Mouse (Mus musculus) bone marrow macrophage, adult 2 months (primary cell): ENCODE measurements around the gene Igf1. TPM values are rescaled to one million over a fixed set of nuclear protein-coding genes. Genes with fewer than 3 reads are reported as not detected.

Experiments
- H3K27ac ChIP-seq: 2 replicates; pipeline ENCODE4 v1.5.1; 2012; ENCODE audit warnings: low read depth, low read length; ENCODE audit not compliant: insufficient read depth
- H3K4me1 ChIP-seq: 2 replicates; pipeline ENCODE4 v1.6.1; 2012; ENCODE audit warnings: low read length; ENCODE audit not compliant: control insufficient read depth, insufficient read depth
- H3K4me3 ChIP-seq: 2 replicates; pipeline ENCODE4 v1.5.1; 2012; ENCODE audit warnings: mild to moderate bottlenecking, low read length, moderate library complexity; ENCODE audit not compliant: insufficient read depth
- CTCF ChIP-seq: IDR thresholded peaks from 2 replicates; pipeline ENCODE4 v1.5.1; 2012; ENCODE audit warnings: low read depth, mild to moderate bottlenecking, low read length, moderate library complexity
- POLR2A ChIP-seq: IDR thresholded peaks from 2 replicates; pipeline ENCODE4 v1.6.1; 2012; ENCODE audit warnings: mild to moderate bottlenecking, low read depth, low read length, borderline replicate concordance
- polyA plus RNA-seq: library from polyadenylated mRNA; stranded (reverse); fragments of >200 nt; gene quantifications from 2 replicates; pipeline ENCODE4 v1.2.4, GENCODE M21; 2012; ENCODE audit not compliant: missing spikeins, insufficient read depth, insufficient read length

Gene Igf1
- polyA plus RNA-seq, 1 experiment = 1,121 TPM

DNA sequence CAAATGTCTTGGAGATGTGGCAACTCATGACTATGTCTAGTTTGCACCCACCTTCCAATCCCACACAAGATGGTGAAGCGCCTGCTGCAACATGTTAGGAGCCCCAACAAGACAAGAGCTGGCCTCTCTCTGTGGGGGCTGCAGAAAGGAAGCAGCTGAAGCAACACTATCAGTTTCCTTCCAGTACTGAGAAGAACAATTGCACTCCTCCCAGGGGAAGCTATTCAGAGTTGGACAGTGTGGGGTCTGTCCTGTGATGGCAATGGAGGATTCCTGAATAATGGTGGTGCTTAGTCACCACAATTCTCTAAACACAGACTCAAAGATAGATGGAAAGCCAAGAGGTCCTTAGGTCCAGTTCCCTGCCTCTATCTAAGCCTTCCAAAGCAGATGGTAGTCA is 35.2 kb downstream of the Igf1 start:
- Histone ChIP-seq H3K4me1 (peaks cover 9% of the 10 kb centered on the region), H3K27ac (no peak overlapping the region), H3K4me3 (no peak overlapping the region)
- TF ChIP-seq POLR2A (no peak), CTCF (no peak)

DNA sequence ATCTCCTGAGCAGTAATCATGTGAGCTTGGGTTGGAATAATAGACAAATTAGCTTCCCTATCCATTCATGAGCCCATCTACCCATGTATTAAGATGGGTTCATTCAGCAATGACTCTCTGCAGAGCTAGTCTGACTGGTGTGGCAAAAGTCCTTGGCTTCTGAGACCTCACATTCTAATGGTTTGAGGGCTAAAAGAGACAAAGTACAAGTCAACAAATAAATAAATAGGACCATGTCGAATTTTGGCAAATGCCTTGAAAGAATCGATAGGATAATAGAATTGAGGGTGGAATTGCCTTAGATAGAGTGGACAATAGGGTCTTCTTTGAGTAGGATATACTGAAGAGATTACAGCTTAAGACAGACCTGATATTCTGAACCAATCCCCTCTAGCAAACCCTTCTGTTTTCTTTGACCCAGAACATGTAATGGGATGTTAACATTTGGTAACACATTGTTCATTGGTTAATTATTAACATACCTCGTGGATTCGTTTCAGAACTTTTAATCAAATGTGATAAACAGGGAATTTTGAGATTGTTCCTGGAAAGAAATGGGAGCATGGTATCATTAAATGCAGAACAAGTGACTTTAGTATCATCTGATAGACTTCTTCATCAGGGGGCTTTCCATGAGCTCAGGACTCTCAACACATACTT is 36.5 kb downstream of the Igf1 start:
- H3K27ac ChIP-seq = no peak overlapping the region
- TF ChIP-seq CTCF = no peak
- TF ChIP-seq POLR2A = no peak
- no peak overlapping the region for H3K4me3 ChIP-seq
- peaks cover 6% of the 10 kb centered on the region for H3K4me1 ChIP-seq

DNA sequence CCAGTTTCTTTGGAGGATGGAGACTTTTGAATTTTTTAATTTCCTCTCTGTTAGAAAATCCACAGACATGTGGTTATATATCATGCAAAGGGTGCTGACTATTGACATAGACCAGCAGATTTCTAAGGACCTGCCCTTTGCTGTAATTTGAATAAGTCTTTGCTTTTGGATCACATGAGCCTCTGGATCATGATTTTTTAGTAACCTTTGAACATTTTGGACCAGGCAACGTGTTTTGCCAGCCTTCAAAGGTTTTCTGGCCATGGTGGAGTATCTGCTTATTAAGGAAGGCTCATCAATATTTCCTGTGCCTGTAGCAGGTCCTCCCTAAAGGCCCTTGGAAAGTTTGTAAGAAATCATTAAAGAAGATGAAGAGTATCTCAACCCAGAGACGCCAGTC is 37.3 kb downstream of the Igf1 start:
- Histone ChIP-seq H3K4me3 (no peak overlapping the region), H3K4me1 (0 out of 2 replicates have a peak, but pooled peaks cover 3% of the 10 kb centered on the region), H3K27ac (no peak overlapping the region)
- no peak for TF ChIP-seq CTCF
- TF ChIP-seq POLR2A = no peak

DNA sequence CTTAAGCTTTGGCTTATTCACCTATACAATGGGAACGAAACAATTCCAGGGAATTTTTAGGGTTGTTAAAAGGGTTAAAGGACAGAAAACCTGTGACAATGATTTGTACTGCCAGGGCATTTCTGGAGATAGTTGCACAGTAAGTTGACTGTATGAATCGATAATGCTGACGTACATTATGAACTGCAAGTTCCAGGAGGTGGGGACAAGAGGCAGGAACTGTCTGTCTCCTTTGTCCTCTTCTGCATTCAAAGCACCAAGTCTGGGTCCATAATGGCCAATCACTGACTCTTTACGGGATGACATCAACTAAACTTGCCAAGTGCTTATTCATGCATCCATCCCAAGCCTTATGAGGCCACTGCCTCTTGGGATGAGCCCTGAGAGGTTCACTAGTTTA is 39.3 kb downstream of the Igf1 start:
- no peak for TF ChIP-seq CTCF
- TF ChIP-seq POLR2A = no peak
- no peak overlapping the region for H3K27ac ChIP-seq
- no peak overlapping the region for H3K4me3 ChIP-seq
- H3K4me1 ChIP-seq = 0 out of 2 replicates have a peak, but pooled peaks cover 3% of the 10 kb centered on the region

DNA sequence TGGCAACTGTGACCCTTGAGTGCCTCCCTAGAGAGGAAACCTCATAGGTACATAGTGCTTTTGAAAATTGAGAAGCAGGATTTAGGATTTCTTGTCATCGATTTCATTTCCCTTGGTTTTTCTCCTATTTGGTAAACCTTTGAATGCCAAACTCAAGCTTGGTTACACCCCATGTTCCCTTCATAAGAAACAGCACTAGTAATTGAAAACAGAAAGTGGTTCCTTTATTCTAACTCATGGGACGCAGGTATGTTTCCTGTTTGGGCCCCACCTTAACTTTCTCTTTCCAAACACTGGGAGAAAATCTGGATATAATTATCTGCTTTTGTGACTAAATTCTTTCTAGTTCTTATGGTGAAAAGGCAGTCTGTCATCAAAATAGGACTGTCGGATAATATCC is 40.8 kb downstream of the Igf1 start:
- TF ChIP-seq CTCF = no peak
- no peak for TF ChIP-seq POLR2A
- H3K4me1 ChIP-seq = no peaks in the 10 kb centered on the region
- H3K27ac ChIP-seq = no peak overlapping the region

DNA sequence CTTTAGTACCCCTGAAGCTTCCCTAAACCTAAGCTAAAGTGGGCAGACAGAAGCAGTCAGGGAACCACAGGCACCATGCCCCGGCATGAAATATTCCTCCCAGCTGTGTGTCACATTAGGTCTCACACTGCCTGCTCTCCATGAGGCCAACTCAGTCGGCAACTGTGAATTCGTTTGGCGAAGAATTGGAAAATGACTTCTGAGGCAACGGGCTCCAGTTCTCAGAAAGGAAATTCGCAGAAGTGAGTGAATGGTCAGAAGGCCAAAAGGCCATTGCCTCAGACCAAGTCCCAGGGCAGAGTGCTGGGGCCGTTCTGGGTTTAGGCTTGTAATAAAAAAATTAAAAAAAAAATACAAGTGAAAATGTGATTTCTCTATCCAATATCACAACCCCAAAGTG is 43.9 kb downstream of the Igf1 start:
- H3K4me3 ChIP-seq = no peak overlapping the region
- TF ChIP-seq CTCF (no peak), POLR2A (no peak)
- no peak overlapping the region for H3K27ac ChIP-seq
- H3K4me1 ChIP-seq = peaks cover 3% of the 10 kb centered on the region; the same call in 1 of the 2 replicates

More for the DNA sequence above, 40.8 kb downstream of the Igf1 start:
- no peak overlapping the region for H3K4me3 ChIP-seq

DNA sequence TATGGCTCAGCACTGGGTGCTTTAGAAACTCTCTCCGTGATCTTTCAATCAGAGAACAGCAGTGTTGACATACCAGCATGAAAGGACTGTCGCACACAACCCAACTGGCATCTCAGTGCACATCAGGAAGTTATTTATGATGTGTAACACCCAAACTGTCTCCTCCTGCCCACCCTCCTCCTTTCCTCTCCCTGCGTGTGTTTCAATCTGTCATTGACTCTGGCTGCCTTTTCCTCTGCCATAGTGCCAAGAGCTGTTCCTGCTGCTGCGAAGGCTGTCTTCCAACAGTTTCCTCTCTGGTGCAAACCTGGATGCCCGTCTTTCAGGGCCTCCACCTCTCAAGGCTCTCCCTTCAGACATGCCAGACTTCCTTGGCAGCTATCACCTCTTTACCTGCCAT is 46.3 kb downstream of the Igf1 start:
- no peak overlapping the region for H3K4me3 ChIP-seq
- H3K4me1 ChIP-seq = peaks cover 8% of the 10 kb centered on the region
- TF ChIP-seq CTCF = no peak
- TF ChIP-seq POLR2A = no peak
- no peak overlapping the region for H3K27ac ChIP-seq

DNA sequence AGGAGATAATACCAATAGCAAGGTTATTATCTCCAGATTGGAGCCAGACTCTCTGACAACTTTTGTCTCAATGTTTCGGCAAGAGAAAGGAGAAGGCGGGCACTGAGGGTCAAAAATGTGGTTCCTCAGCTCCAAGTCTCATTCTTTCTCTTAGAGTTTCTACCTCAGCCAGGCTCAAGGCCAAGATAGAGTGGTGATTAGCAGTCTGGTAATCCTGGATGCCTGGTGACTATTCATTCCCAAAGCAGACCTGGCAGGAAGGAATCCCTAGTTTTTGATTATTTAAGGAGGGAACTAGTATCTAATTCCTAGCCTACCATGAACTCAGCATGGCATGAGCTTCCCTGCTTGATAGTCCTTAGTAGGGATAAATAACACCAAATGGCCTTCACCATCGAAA is 47.0 kb downstream of the Igf1 start:
- no peak overlapping the region for H3K4me3 ChIP-seq
- no peak overlapping the region for H3K27ac ChIP-seq
- no peak for TF ChIP-seq POLR2A
- no peak for TF ChIP-seq CTCF
- H3K4me1 ChIP-seq = peaks cover 10% of the 10 kb centered on the region

DNA sequence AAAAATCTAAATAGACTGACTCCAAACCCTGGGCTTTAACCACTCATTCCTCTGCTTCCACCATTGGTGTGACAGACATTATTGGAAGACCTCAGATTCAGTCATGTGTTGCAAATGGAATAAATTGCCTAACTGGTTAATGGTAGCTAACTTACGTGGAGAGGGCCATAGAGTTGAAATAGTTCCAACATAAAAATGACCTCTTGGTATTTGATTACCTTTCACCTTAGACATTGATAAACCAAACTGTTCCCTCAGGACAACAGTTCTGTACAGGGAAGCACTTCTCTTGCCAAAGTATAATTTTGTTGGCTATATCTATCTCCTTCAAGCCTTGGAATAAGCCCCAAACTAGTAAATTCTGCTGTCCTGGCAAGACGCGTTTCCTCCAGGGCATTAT is 48.1 kb downstream of the Igf1 start:
- H3K4me3 ChIP-seq = no peak overlapping the region
- no peak overlapping the region for H3K27ac ChIP-seq
- peaks cover 10% of the 10 kb centered on the region for H3K4me1 ChIP-seq
- TF ChIP-seq POLR2A = no peak
- TF ChIP-seq CTCF = no peak

DNA sequence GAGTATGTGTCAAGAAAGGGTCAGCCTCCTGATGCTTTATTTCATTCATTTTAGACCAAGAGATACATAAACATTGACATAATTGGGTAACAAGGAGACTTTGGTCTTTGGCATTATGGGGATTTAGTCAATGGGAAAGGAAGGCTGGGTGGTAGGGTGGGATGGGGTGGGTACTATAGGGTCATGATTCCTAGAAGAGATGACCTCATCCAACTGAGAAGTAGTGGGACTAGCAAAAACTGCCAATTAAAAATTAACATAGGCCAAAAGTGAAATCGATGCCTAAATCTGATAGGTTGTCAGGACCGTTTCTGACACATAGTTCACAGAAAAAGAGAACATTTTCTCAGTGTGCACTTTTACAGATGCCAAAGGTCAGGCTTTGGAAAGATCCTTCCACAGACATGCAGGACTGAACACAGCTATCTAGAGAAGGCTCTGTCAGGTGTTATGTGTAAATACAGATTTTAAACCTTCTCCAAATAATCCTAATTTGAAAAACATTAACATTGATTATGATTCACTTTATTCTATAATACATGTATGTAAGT is 48.8 kb downstream of the Igf1 start:
- Histone ChIP-seq H3K4me1 (peaks cover 10% of the 10 kb centered on the region), H3K27ac (no peak overlapping the region), H3K4me3 (no peak overlapping the region)
- TF ChIP-seq CTCF (no peak), POLR2A (no peak)

DNA sequence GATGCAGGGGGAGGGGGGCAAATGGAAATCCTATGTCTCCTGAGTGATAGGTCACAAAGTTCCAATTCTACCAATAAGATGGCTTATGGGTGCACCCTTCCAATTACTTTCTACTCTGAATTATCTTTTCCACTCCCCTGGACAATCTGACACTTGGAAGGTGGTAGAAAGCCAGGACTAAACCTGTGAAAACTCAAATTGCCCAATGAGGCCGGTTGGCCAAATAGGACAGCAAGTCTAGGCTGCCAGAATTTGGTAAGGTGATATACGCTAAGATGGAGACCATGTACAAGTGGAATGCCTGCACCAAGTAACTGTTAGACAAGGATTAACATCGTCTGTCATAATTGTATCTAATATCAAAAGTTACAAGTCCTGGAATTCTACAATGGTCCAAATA is 55.8 kb downstream of the Igf1 start:
- peaks cover 5% of the 10 kb centered on the region for H3K4me1 ChIP-seq
- H3K27ac ChIP-seq = no peak overlapping the region
- TF ChIP-seq CTCF (no peak), POLR2A (no peak)
- no peak overlapping the region for H3K4me3 ChIP-seq
